Mouse (Mus musculus) megakaryocyte, embryonic 14.5 days (primary cell): ENCODE results near the gene Col23a1.

Experiments
- FLI1 ChIP-seq: IDR thresholded peaks from 2 replicates; pipeline ENCODE4 v1.6.1; 2012; ENCODE audit warnings: low read length, inconsistent platforms, mixed read lengths
- GATA1 ChIP-seq: IDR thresholded peaks from 3 replicates; pipeline ENCODE4 v1.6.1; 2012; ENCODE audit warnings: mixed read lengths, low read length, inconsistent platforms, borderline replicate concordance

GRCm38 (mm10) chr11:51349665-51350064, 59.9 kb downstream of the Col23a1 start:
- TF ChIP-seq GATA1 (no peak), FLI1 (no peak)
